Mouse (Mus musculus): ENCODE data around the gene Zfp941.

DNA sequence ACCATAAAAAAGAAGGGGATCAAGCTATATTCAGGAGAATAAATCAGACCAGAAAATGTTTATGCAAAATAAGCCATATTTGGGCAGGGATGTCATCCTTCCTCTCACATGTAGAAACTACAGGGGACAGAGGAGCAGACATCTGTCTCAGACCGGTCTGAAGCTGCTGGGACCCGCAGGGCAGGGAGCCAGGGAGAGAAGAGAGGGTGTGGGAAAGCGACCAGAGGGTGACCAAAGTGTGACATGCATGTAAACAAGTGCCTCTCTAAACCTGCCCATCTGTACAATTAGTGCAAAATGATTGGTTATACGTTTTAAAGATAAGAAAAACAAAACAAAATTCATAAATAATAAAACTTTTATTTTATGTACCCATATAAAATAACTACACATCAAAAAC is 1.8 kb downstream of the Zfp941 start:
- TF ChIP-seq EP300 (optimal IDR thresholded peaks at IDR 0.05) (no peak), CTCF (IDR thresholded peaks at IDR 0.05; ENCODE audit: low read depth) (no peak)

Data from stomach, postnatal 0 days (tissue).